Mouse (Mus musculus): ENCODE data around the gene Adamts3.

DNA sequence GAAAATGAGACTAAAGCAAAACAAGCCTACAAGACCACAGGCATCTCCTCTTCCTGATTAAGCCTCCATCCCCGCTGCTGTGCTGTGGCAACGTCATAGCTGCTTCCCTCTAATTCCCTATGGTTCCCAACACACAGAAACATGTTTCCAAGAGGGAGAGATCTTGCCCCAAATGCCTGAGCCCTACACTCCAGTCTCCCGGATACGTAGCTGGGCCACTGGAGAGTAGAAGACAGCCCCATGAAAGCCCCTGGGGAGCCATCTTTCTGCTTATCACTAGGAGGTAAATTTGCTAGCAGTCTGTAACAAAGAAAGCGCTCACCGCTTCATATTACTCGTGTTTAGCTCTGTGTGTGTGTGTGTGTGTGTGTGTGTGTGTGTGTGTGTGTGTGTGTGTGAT lies 28.8 kb upstream of the Adamts3 start:
- TF ChIP-seq CTCF (IDR thresholded peaks at IDR 0.05; ENCODE audit: low read depth) (no peak), EP300 (IDR thresholded peaks at IDR 0.05; ENCODE audit: low read depth) (no peak)
